Mouse (Mus musculus) midbrain, embryonic 16.5 days (tissue): ENCODE results near the gene Fap. TPM values are rescaled to one million over a fixed set of nuclear protein-coding genes. Genes with fewer than 3 reads are reported as not detected.

Experiments used
- ATAC-seq: fragments of 200-750 bp; cut with Nextera tagmentation; 2 replicates; pipeline ENCODE4 v1.8.0; 2017; ENCODE audit warnings: moderate TSS enrichment
- H3K27ac ChIP-seq: fragments of 300-500 bp; sonication (generic); 2 replicates; pipeline ENCODE4 v1.5.1; 2014; ENCODE audit warnings: mild to moderate bottlenecking, low read length, mixed read lengths
- H3K27me3 ChIP-seq: fragments of 300-500 bp; sonication (generic); 2 replicates; pipeline ENCODE4 v1.6.1; 2014; ENCODE audit warnings: low read depth, low read length, mixed read lengths; ENCODE audit not compliant: control insufficient read depth, insufficient read depth
- H3K36me3 ChIP-seq: fragments of 300-500 bp; sonication (generic); 2 replicates; pipeline ENCODE4 v1.6.1; 2014; ENCODE audit warnings: mild to moderate bottlenecking, low read length, moderate library complexity, mixed read lengths; ENCODE audit not compliant: control insufficient read depth, insufficient read depth
- H3K4me1 ChIP-seq: fragments of 300-500 bp; sonication (generic); 2 replicates; pipeline ENCODE4 v1.6.1; 2014; ENCODE audit warnings: mild to moderate bottlenecking, low read length, mixed read lengths; ENCODE audit not compliant: control insufficient read depth, insufficient read depth
- H3K4me2 ChIP-seq: fragments of 300-500 bp; sonication (generic); 2 replicates; pipeline ENCODE4 v1.6.1; 2014; ENCODE audit warnings: mild to moderate bottlenecking, low read length, mixed read lengths
- H3K4me3 ChIP-seq: fragments of 300-500 bp; sonication (generic); 2 replicates; pipeline ENCODE4 v1.5.1; 2014; ENCODE audit warnings: low read depth, mild to moderate bottlenecking, low read length, moderate library complexity, mixed read lengths
- H3K9ac ChIP-seq: fragments of 300-500 bp; sonication (generic); 2 replicates; pipeline ENCODE4 v1.6.1; 2014; ENCODE audit warnings: low read depth, low read length, mixed read lengths
- H3K9me3 ChIP-seq: fragments of 300-500 bp; sonication (generic); replicated peaks from 2 replicates; pipeline ENCODE4 v1.6.1; 2014; ENCODE audit warnings: mild to moderate bottlenecking, low read length, mixed read lengths; ENCODE audit not compliant: control insufficient read depth, poor library complexity, severe bottlenecking
- WGBS: fragments of 180-500 bp; shearing (Covaris S2); extraction: QIAGEN DNeasy Blood & Tissue Kit; methylation state at CpG from one replicate; pipeline ENCODE4 v1.1.7; 2014; 5-methylcytosine and 5-hydroxymethylcytosine counted together
- polyA plus RNA-seq: library from polyadenylated mRNA; unstranded; fragments of >200 nt; fragmentation: Nextera tagmentation; extraction: Ambion mirVana; gene quantifications from 2 replicates; pipeline ENCODE4 v1.2.1, GENCODE M21; 2015

The Fap gene
- polyA plus RNA-seq, 1 experiment from 2014 or later, result 1.1 TPM

GRCm38 (mm10) chr2:62549659-62550058 is 24.2 kb downstream of the Fap start:
- no peak for ATAC-seq
- H3K4me3 ChIP-seq, result no peak overlapping the region
- 87% methylated on average over 3 of the region's 3 CpGs for WGBS

GRCm38 (mm10) chr2:62549131-62549530 is 24.7 kb downstream of the Fap start:
- ATAC-seq, result no peak
- WGBS, result 72% methylated on average over 4 of the region's 4 CpGs
- no peaks in the 10 kb centered on the region for H3K27me3 ChIP-seq
- H3K9me3 ChIP-seq, result no peaks in the 10 kb centered on the region
- H3K4me1 ChIP-seq, result no peaks in the 10 kb centered on the region
- no peaks in the 10 kb centered on the region for H3K36me3 ChIP-seq
- no peak overlapping the region for H3K4me2 ChIP-seq
- no peak overlapping the region for H3K9ac ChIP-seq
- H3K27ac ChIP-seq, result no peak overlapping the region
- H3K4me3 ChIP-seq, result no peak overlapping the region

More at GRCm38 (mm10) chr2:62549659-62550058, 24.2 kb downstream of the Fap start:
- no peak overlapping the region for H3K27ac ChIP-seq
- H3K9me3 ChIP-seq, result no peaks in the 10 kb centered on the region
- no peaks in the 10 kb centered on the region for H3K4me1 ChIP-seq
- H3K36me3 ChIP-seq, result no peaks in the 10 kb centered on the region
- H3K9ac ChIP-seq, result no peak overlapping the region
- H3K27me3 ChIP-seq, result no peaks in the 10 kb centered on the region
- no peak overlapping the region for H3K4me2 ChIP-seq

- H3K36me3 ChIP-seq, result no peaks in the 10 kb centered on the region
- no peak overlapping the region for H3K4me3 ChIP-seq
- WGBS, result 92% methylated on average over 5 of the region's 5 CpGs
These were observed 25.8 kb downstream of the Fap start for GRCm38 (mm10) chr2:62548104-62548503.

GRCm38 (mm10) chr2:62535483-62535882 is 38.4 kb downstream of the Fap start:
- H3K9me3 ChIP-seq, result no peaks in the 10 kb centered on the region
- H3K27me3 ChIP-seq, result no peaks in the 10 kb centered on the region
- no peak for ATAC-seq
- no peaks in the 10 kb centered on the region for H3K36me3 ChIP-seq
- no peak overlapping the region for H3K4me2 ChIP-seq
- WGBS, result 95% methylated on average over 8 of the region's 8 CpGs
- H3K27ac ChIP-seq, result no peak overlapping the region
- H3K4me1 ChIP-seq, result no peaks in the 10 kb centered on the region
- H3K4me3 ChIP-seq, result no peak overlapping the region
- no peak overlapping the region for H3K9ac ChIP-seq

More at GRCm38 (mm10) chr2:62548104-62548503, 25.8 kb downstream of the Fap start:
- Histone ChIP-seq H3K9ac (no peak overlapping the region), H3K27ac (no peak overlapping the region), H3K4me2 (no peak overlapping the region), H3K9me3 (no peaks in the 10 kb centered on the region), H3K27me3 (no peaks in the 10 kb centered on the region), H3K4me1 (no peaks in the 10 kb centered on the region)
- ATAC-seq, result no peak

GRCm38 (mm10) chr2:62531065-62531464 is 42.8 kb downstream of the Fap start:
- ATAC-seq, result no peak
- WGBS, result 72% methylated on average over 1 of the region's 1 CpGs
- no peaks in the 10 kb centered on the region for H3K9me3 ChIP-seq
- no peaks in the 10 kb centered on the region for H3K36me3 ChIP-seq
- no peak overlapping the region for H3K27ac ChIP-seq
- no peaks in the 10 kb centered on the region for H3K27me3 ChIP-seq
- H3K9ac ChIP-seq, result no peak overlapping the region
- H3K4me1 ChIP-seq, result no peaks in the 10 kb centered on the region
- no peak overlapping the region for H3K4me3 ChIP-seq
- no peak overlapping the region for H3K4me2 ChIP-seq

GRCm38 (mm10) chr2:62526399-62526798 is 47.5 kb downstream of the Fap start:
- WGBS, result 91% methylated on average over 9 of the region's 9 CpGs
- no peaks in the 10 kb centered on the region for H3K4me1 ChIP-seq
- no peak overlapping the region for H3K27ac ChIP-seq
- no peak for ATAC-seq
- no peak overlapping the region for H3K4me3 ChIP-seq
- no peak overlapping the region for H3K9ac ChIP-seq
- H3K4me2 ChIP-seq, result no peak overlapping the region
- H3K27me3 ChIP-seq, result no peaks in the 10 kb centered on the region
- H3K9me3 ChIP-seq, result no peaks in the 10 kb centered on the region
- H3K36me3 ChIP-seq, result no peaks in the 10 kb centered on the region

GRCm38 (mm10) chr2:62517790-62518189 is 56.1 kb downstream of the Fap start:
- no peaks in the 10 kb centered on the region for H3K27me3 ChIP-seq
- H3K4me3 ChIP-seq, result no peak overlapping the region
- no peak for ATAC-seq
- 72% methylated on average over 2 of the region's 2 CpGs for WGBS
- no peak overlapping the region for H3K9ac ChIP-seq
- H3K9me3 ChIP-seq, result no peaks in the 10 kb centered on the region
- no peaks in the 10 kb centered on the region for H3K36me3 ChIP-seq
- H3K4me1 ChIP-seq, result no peaks in the 10 kb centered on the region
- no peak overlapping the region for H3K4me2 ChIP-seq
- no peak overlapping the region for H3K27ac ChIP-seq

- WGBS, result 90% methylated on average over 6 of the region's 6 CpGs
- Histone ChIP-seq H3K27me3 (no peaks in the 10 kb centered on the region), H3K4me1 (no peaks in the 10 kb centered on the region), H3K4me3 (no peak overlapping the region), H3K9ac (no peak overlapping the region), H3K4me2 (no peak overlapping the region), H3K27ac (no peak overlapping the region), H3K9me3 (no peaks in the 10 kb centered on the region), H3K36me3 (no peaks in the 10 kb centered on the region)
- no peak for ATAC-seq
These were observed 59.4 kb downstream of the Fap start for GRCm38 (mm10) chr2:62514477-62514876.

- WGBS, result 91% methylated on average over 15 of the region's 15 CpGs
- Histone ChIP-seq H3K27ac (no peak overlapping the region), H3K9ac (no peak overlapping the region), H3K36me3 (no peaks in the 10 kb centered on the region), H3K4me3 (no peak overlapping the region), H3K27me3 (no peaks in the 10 kb centered on the region), H3K4me1 (no peaks in the 10 kb centered on the region), H3K9me3 (no peaks in the 10 kb centered on the region), H3K4me2 (no peak overlapping the region)
- no peak for ATAC-seq
These were observed 60.4 kb downstream of the Fap start for GRCm38 (mm10) chr2:62513477-62513876.

- 79% methylated on average over 5 of the region's 5 CpGs for WGBS
- no peak overlapping the region for H3K27ac ChIP-seq
- no peak overlapping the region for H3K9ac ChIP-seq
- H3K9me3 ChIP-seq, result no peaks in the 10 kb centered on the region
- H3K4me1 ChIP-seq, result no peaks in the 10 kb centered on the region
- no peak for ATAC-seq
- H3K36me3 ChIP-seq, result no peaks in the 10 kb centered on the region
- no peaks in the 10 kb centered on the region for H3K27me3 ChIP-seq
- no peak overlapping the region for H3K4me2 ChIP-seq
- no peak overlapping the region for H3K4me3 ChIP-seq
These were observed 66.7 kb downstream of the Fap start for GRCm38 (mm10) chr2:62507130-62507529.
